Mouse (Mus musculus) C2C12 (cell line): Measurements from ENCODE around the gene Fam114a2. TPM values are rescaled to one million over a fixed set of nuclear protein-coding genes. Genes with fewer than 3 reads are reported as not detected.
"Not testable (repeated sequence)": the region's sequence is repeated elsewhere in the genome, so short reads cannot be mapped to it uniquely, and the experiment has no call there.

Source experiments
- H3K27me3 ChIP-seq: one replicate; pipeline ENCODE4 v1.6.1; 2011; ENCODE audit not compliant: control insufficient read depth, insufficient read depth, insufficient read length
- H3K36me3 ChIP-seq: one replicate; pipeline ENCODE4 v1.6.1; 2011; ENCODE audit not compliant: control insufficient read depth, insufficient read depth
- H3K4me3 ChIP-seq: one replicate; pipeline ENCODE4 v1.5.1; 2011; ENCODE audit warnings: mild to moderate bottlenecking, control low read depth; ENCODE audit not compliant: poor library complexity, insufficient read depth, severe bottlenecking
- H3K79me2 ChIP-seq: one replicate; pipeline ENCODE4 v1.6.1; 2011; ENCODE audit not compliant: control insufficient read depth, insufficient read depth
- H3K79me3 ChIP-seq: one replicate; pipeline ENCODE4 v1.6.1; 2011; ENCODE audit warnings: low read depth, control low read depth
- H3ac ChIP-seq: one replicate; pipeline ENCODE3; 2011; ENCODE audit warnings: low read depth; ENCODE audit not compliant: control insufficient read depth, insufficient read length
- CEBPB ChIP-seq: IDR thresholded peaks from one replicate; pipeline ENCODE4 v1.6.1; 2011; ENCODE audit warnings: low read depth, mild to moderate bottlenecking, control low read depth, moderate library complexity
- CTCF ChIP-seq: IDR thresholded peaks from one replicate; pipeline ENCODE4 v1.5.1; 2011; ENCODE audit not compliant: control insufficient read depth, insufficient read depth, insufficient read length
- FOSL1 ChIP-seq: IDR thresholded peaks from one replicate; pipeline ENCODE4 v1.8.0; 2011; ENCODE audit warnings: mild to moderate bottlenecking, low read length; ENCODE audit not compliant: poor library complexity, insufficient read depth, severe bottlenecking
- MAX ChIP-seq: IDR thresholded peaks from one replicate; pipeline ENCODE4 v1.6.1; 2011; ENCODE audit warnings: mild to moderate bottlenecking, control low read depth
- MYOD1 ChIP-seq: IDR thresholded peaks from one replicate; pipeline ENCODE4 v1.6.1; 2011; ENCODE audit warnings: low read depth; ENCODE audit not compliant: control insufficient read depth, insufficient read length
- MYOG ChIP-seq: IDR thresholded peaks from one replicate; pipeline ENCODE4 v1.6.1; 2011; ENCODE audit not compliant: control insufficient read depth, insufficient read length; ENCODE audit errors: extremely low read depth
- USF1 ChIP-seq: IDR thresholded peaks from one replicate; pipeline ENCODE4 v1.6.1; 2011; ENCODE audit warnings: low read depth, mild to moderate bottlenecking, control low read depth, moderate library complexity
- long read RNA-seq, 2 experiments: library from polyadenylated mRNA; unstranded; transcript quantifications; one replicate each; pipeline ENCODE4 v2.0.0; 2019 to 2020
- polyA plus RNA-seq: library from polyadenylated mRNA; unstranded; fragments of >200 nt; fragmentation: generic; extraction: Trizol; gene quantifications from one replicate; pipeline ENCODE4 v1.2.1, GENCODE M21; 2012; ENCODE audit warnings: missing spikeins

Fam114a2 gene
- 21.1 TPM for polyA plus RNA-seq
- long read RNA-seq, experiment 1, transcript Fam114a2-201 (14 exons, 2,557 nt), result major isoform, 14 of 104 reads
- long read RNA-seq, experiment 1, partial matches to known transcripts, result 19 of 104 reads
- long read RNA-seq, experiment 1, other reads (novel, unspliced or antisense), result 70 of 104 reads
- long read RNA-seq, experiment 2, transcript Fam114a2-201 (14 exons, 2,557 nt), result major isoform, 19 of 139 reads
- long read RNA-seq, experiment 2, partial matches to known transcripts, result 8 of 139 reads
- long read RNA-seq, experiment 2, other reads (novel, unspliced or antisense), result 111 of 139 reads

DNA sequence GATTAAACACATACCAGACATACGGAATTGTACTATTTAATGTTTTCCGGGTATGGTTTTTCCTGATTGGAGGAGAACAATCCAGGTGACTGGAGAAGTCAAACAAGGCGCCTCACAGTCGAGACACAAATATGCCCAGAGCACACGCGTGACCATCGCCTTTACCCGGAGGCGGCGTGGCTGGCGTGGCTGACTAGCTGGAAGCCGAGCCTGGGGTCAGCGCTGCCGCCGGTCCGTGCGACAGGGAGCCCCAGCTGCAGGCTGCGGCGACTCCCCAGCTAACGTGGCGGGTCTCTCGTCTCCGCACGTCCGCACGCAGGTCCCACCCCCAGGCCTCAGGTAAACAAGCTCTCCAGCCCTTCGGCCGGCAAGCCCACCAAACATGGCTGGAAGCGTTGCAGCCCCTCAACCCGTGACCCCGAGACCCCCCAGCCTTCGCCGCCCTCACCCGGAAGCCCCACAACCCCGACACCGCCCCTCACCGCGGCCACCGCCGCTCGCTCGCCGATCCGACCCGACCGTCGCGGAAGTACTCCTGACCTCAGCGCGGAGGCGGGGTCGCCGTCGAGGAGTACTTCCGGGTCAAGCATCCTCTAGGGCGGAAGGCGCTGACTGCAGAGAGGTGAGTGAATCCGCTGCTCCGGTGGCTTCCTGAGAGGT is at the start of gene Fam114a2, which contains the start of gene Mfap3:
Fam114a2 (minus strand) TSS at position 527 of the 660 bp plus-strand sequence.
Mfap3 (plus strand) TSS at position 574 of the 660 bp plus-strand sequence.
- peaks cover 27% of the 10 kb centered on the region for H3K36me3 ChIP-seq
- no peaks in the 10 kb centered on the region for H3K27me3 ChIP-seq
- no peak for TF ChIP-seq FOSL1
- no peak for TF ChIP-seq MYOD1
- peak; percentile 35 for TF ChIP-seq MAX
- H3K4me3 ChIP-seq, result peak within 1 kb of the TSS; percentile 91
- H3ac ChIP-seq, result peak within 1 kb of the TSS; percentile 99
- H3K79me2 ChIP-seq, result peaks cover 71% of the 10 kb centered on the region
- peaks cover 56% of the 10 kb centered on the region for H3K79me3 ChIP-seq

DNA sequence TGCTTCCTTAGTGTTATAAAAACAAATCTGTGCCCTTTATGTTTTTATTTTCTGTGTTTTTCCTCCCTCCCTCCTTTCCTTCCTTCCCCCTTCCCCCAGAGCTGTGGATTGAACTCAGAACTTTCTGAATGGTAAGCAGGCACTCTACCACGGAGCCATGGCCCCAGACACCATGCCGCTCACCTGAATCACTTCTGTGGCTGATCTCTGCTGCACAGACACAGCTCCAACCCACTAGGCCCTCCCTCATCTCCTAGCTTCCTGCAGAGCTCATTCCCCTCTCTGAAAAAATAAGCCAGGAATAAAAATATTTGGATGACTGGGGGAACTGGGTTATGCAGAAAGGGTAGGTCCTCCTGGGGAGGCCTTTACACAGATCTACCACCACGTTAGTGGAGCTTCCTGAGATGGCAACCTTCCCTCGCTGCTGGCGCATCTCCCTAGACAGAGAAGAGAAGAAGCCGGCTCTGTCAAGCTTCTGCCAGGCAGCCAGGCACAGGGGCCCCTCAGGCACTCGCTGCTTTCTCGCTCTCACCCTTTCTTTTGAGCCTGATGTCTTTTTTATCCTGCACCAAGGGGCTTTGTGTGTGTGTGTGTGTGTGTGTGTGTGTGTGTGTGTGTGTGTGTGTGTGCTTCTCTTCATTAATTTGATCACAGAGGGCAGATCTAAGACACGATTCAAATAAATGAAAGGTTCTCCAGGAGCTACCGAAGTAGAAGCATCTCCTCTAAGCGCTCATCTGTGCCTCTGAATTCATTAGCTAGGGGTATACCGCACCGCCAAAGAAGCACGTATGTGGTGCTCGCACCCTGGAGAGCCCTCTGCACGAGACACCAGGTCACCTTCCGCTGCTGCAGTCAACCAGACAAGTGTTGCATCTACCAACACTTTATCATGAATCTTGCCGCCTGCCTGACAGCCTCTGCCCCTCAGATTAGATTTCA is 47.9 kb upstream of the Fam114a2 start:
- no peak overlapping the region for H3K4me3 ChIP-seq
- no peaks in the 10 kb centered on the region for H3K79me3 ChIP-seq
- H3ac ChIP-seq, result no peak overlapping the region
- no peaks in the 10 kb centered on the region for H3K27me3 ChIP-seq
- TF ChIP-seq MYOD1, result no peak
- no peak for TF ChIP-seq CTCF
- H3K79me2 ChIP-seq, result no peaks in the 10 kb centered on the region
- H3K36me3 ChIP-seq, result no peaks in the 10 kb centered on the region

DNA sequence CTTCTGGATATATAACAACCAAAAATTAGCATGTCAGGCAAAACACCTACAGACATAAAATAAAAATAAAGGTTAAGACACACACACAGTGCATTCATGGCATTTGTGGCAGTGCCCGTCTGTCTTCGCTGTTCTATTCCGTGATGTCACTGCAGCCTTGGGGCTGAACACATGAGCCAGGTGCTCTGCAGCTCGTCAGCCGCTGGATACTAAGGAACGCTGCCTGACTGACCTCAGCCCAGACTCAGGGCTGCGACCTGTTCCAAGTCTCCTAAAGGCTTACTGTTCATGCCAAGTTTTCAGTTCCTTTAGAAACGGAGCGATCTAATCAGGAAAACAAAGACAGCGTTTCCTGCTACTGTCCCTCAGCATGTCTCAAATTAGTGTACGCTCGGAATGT is 46.1 kb upstream of the Fam114a2 start:
- TF ChIP-seq FOSL1 (no peak), CEBPB (no peak), MYOG (no peak), USF1 (no peak), MYOD1 (no peak), MAX (no peak), CTCF (no peak)
- no peaks in the 10 kb centered on the region for H3K36me3 ChIP-seq
- H3ac ChIP-seq, result no peak overlapping the region
- no peak overlapping the region for H3K4me3 ChIP-seq
- no peaks in the 10 kb centered on the region for H3K79me2 ChIP-seq
- H3K79me3 ChIP-seq, result no peaks in the 10 kb centered on the region
- no peaks in the 10 kb centered on the region for H3K27me3 ChIP-seq

DNA sequence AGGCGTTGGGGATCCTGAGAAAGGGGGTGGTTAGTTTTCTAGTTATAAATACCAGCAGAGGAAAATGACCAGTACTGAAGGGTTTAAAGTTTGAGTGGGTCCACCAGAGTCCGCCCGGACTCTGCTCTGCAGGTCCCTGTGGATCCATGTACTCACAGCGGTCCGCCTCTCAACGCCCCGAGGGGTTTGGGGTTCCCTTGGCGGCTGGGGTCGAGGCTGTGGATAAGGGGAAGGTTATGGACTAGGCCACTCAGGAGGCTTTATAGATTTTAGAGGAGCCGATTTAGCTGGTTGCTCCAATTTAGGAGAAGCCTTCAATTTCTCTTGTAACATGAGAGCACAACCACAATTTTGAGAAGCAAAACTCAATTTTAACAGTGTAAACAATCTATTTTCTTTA is 39.5 kb upstream of the Fam114a2 start:
- not testable (repeated sequence) for H3K4me3 ChIP-seq, H3ac ChIP-seq, H3K36me3 ChIP-seq, H3K27me3 ChIP-seq, H3K79me3 ChIP-seq, H3K79me2 ChIP-seq

DNA sequence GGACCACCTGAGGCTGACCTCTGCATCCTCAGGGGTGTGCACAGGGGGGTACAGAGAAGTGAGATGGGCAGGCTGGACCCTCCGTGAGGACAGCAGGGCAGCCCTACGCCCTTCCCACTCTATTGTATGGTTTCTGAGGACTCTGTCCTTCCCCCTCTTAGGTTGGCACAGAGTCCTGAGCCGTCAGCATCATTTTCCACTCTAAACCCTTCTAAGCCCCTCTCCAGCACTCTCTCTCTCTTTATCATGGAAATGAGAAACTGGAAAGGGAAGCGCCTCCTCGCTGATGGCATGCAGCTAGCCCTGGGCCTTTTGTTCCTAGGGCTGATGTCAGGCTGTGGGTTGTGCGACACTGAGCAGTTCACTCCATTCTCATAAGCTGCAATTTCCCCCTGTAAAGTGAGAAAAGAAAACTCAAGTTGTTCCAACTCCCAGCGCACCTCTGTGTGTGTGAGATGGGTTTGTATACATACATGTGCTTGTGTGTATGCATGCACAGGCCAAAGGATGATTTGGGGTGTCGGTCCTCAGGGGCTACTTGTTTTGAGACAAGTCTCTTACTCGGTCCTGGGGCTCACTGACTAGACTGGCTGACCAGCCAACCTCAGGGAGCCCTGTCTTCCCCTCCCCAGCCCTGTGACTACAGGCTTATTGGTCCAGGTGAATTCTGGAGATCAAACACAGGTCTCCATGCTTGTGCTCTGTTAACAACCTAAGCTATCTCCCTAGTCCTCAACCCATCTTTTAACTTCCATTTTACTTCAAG is 34.8 kb upstream of the Fam114a2 start:
- Histone ChIP-seq H3K27me3 (no peaks in the 10 kb centered on the region), H3ac (no peak overlapping the region), H3K36me3 (no peaks in the 10 kb centered on the region), H3K79me2 (no peaks in the 10 kb centered on the region), H3K4me3 (no peak overlapping the region), H3K79me3 (no peaks in the 10 kb centered on the region)
- no peak for TF ChIP-seq CEBPB
- no peak for TF ChIP-seq MYOG
- no peak for TF ChIP-seq MAX
- TF ChIP-seq MYOD1, result no peak
- no peak for TF ChIP-seq USF1
- no peak for TF ChIP-seq CTCF
- TF ChIP-seq FOSL1, result no peak
